Mouse (Mus musculus) adrenal gland, postnatal 25 days (tissue): ENCODE data around the gene Tas2r143. TPM values are rescaled to one million over a fixed set of nuclear protein-coding genes. Genes with fewer than 3 reads are reported as not detected.

Experiments
- DNase-seq: peaks from one replicate; pipeline ENCODE4 v3.0.0; 2021; ENCODE audit warnings: mixed read lengths
- total RNA-seq: library from RNA; stranded (reverse); gene quantifications from 2 replicates; pipeline ENCODE4 v1.2.3, GENCODE M21; 2021

The Tas2r143 gene
- total RNA-seq, 1 experiment from 2014 or later = 11.8 TPM

- peak; percentile 7 for DNase-seq
These were observed 1.8 kb upstream of the Tas2r143 start for GRCm38 (mm10) chr6:42398285-42398684.

DNA sequence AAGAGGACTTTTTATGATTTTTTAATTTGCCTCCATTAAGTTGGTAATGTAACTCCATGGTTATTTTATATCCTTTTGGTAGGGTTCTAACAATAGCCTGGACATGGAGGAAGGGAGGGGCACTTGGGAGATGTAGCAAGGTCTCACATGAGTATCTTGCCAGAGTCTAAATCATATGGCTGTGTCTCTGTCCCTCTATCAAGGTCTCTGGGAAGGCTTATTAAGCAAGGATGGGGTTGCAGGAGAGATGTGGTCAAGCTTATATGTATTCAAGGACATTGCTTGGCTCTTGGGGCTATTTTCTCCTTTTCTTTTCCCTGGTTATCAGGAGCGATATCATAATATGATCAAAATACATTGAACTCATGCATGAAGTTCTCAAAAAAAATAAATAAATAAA, 1.0 kb upstream of the Tas2r143 start:
- DNase-seq = no peak

- DNase-seq = no peak
These were observed 5.1 kb downstream of the Tas2r143 start, which contains the start of gene Tas2r135 for GRCm38 (mm10) chr6:42405134-42405533. Gene Tas2r135, plus strand, starts transcription at chr6:42405434.

DNA sequence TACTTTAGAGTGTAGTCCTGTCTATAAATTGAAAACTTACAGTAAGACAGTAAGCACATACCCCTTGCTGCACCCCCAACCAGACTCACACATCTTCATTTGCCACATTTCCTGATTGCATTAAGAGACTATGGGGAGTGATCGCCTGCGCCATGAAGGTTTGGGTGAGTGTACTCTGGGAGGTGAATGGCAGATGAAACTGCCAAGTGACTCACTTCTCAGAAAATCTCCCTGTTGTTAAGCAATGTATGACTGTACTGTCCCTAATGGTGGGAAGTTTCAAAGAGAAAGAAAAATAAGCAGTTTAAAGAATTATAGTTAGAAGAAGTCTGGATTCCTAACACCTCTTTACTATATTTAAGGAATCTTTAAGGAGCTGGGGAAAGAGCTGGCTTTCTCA, 19.4 kb downstream of the Tas2r143 start:
- DNase-seq = peak; percentile 2

DNA sequence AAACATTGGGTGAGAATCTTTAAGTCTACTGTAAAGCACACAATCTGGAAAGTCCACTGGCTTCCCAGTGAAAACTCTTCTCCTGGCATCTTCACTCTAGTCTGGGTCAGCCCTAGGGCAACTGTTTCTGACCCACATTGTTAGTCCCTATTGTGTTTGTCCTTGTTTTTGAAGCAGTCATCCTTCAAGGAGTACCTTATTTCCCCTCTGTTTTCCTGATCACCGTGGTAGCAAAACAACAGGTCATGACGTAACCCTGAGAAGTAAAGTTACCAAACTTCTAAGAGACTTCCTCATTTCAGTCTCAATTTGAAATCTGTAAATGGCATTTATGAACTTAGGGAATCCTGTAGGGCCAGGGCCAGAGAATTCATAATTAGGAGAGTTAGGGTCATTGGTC, 21.4 kb downstream of the Tas2r143 start:
- no peak for DNase-seq

GRCm38 (mm10) chr6:42424472-42424871, 24.4 kb downstream of the Tas2r143 start:
- DNase-seq = no peak

DNA sequence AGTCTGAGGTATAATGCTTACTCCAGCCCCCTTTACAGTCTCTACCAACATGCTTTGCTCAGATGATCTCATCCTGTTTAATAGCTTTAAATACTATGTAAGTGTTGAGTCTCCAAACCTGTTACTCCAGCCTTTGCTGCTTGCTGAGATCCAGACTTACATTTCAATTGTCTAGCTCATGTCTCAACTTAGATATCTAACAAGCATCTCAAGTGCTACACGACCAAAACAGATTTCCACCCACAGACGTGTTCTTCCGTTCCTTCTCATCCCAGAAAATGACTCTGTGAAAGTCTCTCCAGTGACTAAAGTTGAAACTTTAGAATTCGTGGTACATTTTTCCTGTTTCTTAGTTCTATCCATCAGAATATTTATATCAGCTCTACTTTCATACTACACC, 26.3 kb downstream of the Tas2r143 start:
- DNase-seq = no peak

GRCm38 (mm10) chr6:42433554-42433953, 33.5 kb downstream of the Tas2r143 start:
- no peak for DNase-seq

- DNase-seq = no peak
These were observed 34.4 kb downstream of the Tas2r143 start, which contains the start of gene Tas2r126 for GRCm38 (mm10) chr6:42434446-42434845. Gene Tas2r126, plus strand, starts transcription at chr6:42434535.

DNA sequence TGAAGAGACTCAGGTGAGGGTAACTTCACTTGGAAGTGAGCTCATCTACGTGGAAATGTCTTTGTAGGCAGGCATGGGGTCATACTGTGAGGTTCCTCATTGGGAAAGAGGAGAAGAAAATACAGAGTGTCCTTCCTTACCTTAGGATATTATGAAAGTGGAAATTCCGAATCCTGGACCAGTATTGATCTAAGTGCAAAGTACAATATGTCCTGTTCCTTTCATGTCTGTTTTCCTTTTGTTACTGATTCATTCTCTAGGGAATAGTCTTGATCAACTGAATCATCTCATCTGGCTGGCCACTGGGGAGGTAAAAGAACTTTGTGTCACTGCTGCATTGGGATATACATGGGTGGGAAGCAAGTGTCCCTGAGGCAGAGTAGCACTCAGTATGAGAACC, 35.5 kb downstream of the Tas2r143 start:
- no peak for DNase-seq

- no peak for DNase-seq
These were observed 41.4 kb downstream of the Tas2r143 start for GRCm38 (mm10) chr6:42441395-42441794.

DNA sequence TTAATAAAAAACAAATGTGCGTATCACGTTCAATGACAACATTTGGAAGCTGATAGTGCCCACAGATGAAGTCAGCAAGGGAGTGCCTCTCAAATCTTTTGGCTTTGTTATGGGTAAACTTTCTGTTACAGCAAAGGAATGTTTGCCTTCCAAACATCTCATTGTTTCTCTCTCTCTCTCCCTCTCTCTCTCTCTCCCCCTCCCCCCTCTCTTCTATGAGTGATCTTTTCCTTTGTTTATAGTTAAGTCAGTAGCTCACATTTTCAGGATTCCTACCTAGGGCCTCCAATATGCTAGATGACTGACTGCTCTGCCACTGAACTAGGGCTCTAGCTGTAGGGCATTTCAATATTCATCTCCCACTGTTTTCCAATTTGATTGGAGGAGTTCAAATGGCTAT, 44.5 kb downstream of the Tas2r143 start:
- no peak for DNase-seq

DNA sequence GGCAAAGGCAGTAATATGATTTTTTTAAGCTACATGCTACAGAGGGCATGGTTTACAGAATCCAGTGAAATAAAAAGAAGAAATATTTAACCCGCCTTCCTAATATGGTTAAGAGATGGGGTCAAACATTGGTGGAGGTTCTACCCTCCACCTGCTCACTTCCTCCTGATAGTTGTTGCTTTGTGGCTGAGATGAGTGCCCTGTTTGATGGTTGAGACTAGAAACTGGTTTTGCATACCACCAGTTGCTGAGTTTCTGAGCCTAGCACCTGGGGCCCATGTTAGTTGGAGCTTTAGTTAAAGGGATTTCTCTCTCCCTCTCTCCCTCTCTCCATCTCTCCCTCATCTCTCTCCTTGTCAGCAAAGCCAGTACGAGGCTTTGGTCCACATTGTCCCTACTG, 47.3 kb downstream of the Tas2r143 start:
- no peak for DNase-seq

Other genes with a start within 250 kb of the Tas2r143 start
- gene Tas2r144, start 184.9 kb upstream of the Tas2r143 start, total RNA-seq = not detected in 2 replicates
- 263 and 300 TPM in 2 replicates for gene Gstk1, start 154.3 kb upstream of the Tas2r143 start, total RNA-seq
- gene Tmem139, start 138.3 kb upstream of the Tas2r143 start, total RNA-seq = 3.9 TPM in 2 replicates
- gene Casp2, start 135.3 kb upstream of the Tas2r143 start, total RNA-seq = 29.7 and 36.5 TPM in 2 replicates
- gene Clcn1, start 113.6 kb upstream of the Tas2r143 start, total RNA-seq = 0.21 TPM in 1 of 2 replicates, not detected in the other
- 0.24 TPM in 1 of 2 replicates, not detected in the other for gene Fam131b, start 75.6 kb upstream of the Tas2r143 start, total RNA-seq
- 105 and 140 TPM in 2 replicates for gene Zyx, start 50.6 kb upstream of the Tas2r143 start, total RNA-seq
- gene Epha1, start 27.0 kb upstream of the Tas2r143 start, total RNA-seq = 0.48 and 0.55 TPM in 2 replicates
- gene Tas2r135, start 5.2 kb downstream of the Tas2r143 start, total RNA-seq = 7.3 and 9.4 TPM in 2 replicates
- gene Tas2r126, start 34.3 kb downstream of the Tas2r143 start, total RNA-seq = 4.2 and 5.6 TPM in 2 replicates
- not detected in 2 replicates for gene Olfr458, start 65.0 kb downstream of the Tas2r143 start, total RNA-seq
- gene Olfr457, start 76.1 kb downstream of the Tas2r143 start, total RNA-seq = not detected in 2 replicates
- not detected in 2 replicates for gene Olfr456, start 87.0 kb downstream of the Tas2r143 start, total RNA-seq
- gene Olfr455, start 147.3 kb downstream of the Tas2r143 start, total RNA-seq = not detected in 2 replicates
- not detected in 2 replicates for gene Tcaf3, start 197.5 kb downstream of the Tas2r143 start, total RNA-seq
- 10.5 and 12.2 TPM in 2 replicates for gene Tcaf2, start 245.0 kb downstream of the Tas2r143 start, total RNA-seq